Mouse (Mus musculus) forebrain, embryonic 12.5 days (tissue): ENCODE data around the gene Sugct. TPM values are rescaled to one million over a fixed set of nuclear protein-coding genes. Genes with fewer than 3 reads are reported as not detected.

Source experiments
- ATAC-seq: fragments of 200-750 bp; cut with Nextera tagmentation; 2 replicates; pipeline ENCODE4 v1.8.0; 2017; ENCODE audit warnings: moderate TSS enrichment; ENCODE audit not compliant: low FRiP score
- H3K27ac ChIP-seq: fragments of 300-500 bp; sonication (generic); 2 replicates; pipeline ENCODE4 v1.5.1; 2016; ENCODE audit warnings: mild to moderate bottlenecking
- H3K27me3 ChIP-seq: fragments of 300-500 bp; sonication (generic); 2 replicates; pipeline ENCODE4 v1.6.1; 2016; ENCODE audit warnings: mild to moderate bottlenecking
- H3K36me3 ChIP-seq: fragments of 300-500 bp; sonication (generic); replicated peaks from 2 replicates; pipeline ENCODE4 v1.6.1; 2016; ENCODE audit warnings: mild to moderate bottlenecking
- H3K4me1 ChIP-seq: fragments of 300-500 bp; sonication (generic); 2 replicates; pipeline ENCODE4 v1.6.1; 2016
- H3K4me2 ChIP-seq: fragments of 300-500 bp; sonication (generic); 2 replicates; pipeline ENCODE4 v1.6.1; 2016; ENCODE audit warnings: mild to moderate bottlenecking, moderate library complexity
- H3K4me3 ChIP-seq: fragments of 300-500 bp; sonication (generic); replicated peaks from 2 replicates; pipeline ENCODE4 v1.5.1; 2016; ENCODE audit warnings: mild to moderate bottlenecking
- H3K9ac ChIP-seq: fragments of 300-500 bp; sonication (generic); 2 replicates; pipeline ENCODE4 v1.6.1; 2016; ENCODE audit warnings: mild to moderate bottlenecking
- H3K9me3 ChIP-seq: fragments of 300-500 bp; sonication (generic); 2 replicates; pipeline ENCODE4 v1.6.1; 2016
- WGBS: fragments of 180-500 bp; shearing (Covaris S2); methylation state at CpG from one replicate; pipeline ENCODE4 v1.1.7; 2016; 5-methylcytosine and 5-hydroxymethylcytosine counted together
- polyA plus RNA-seq: library from polyadenylated mRNA; unstranded; fragments of >200 nt; fragmentation: Nextera tagmentation; extraction: Ambion mirVana; gene quantifications from 2 replicates; pipeline ENCODE4 v1.2.1, GENCODE M21; 2016

The Sugct gene
- 2.4 and 3.5 TPM in 2 replicates for polyA plus RNA-seq

- H3K36me3 ChIP-seq: no peaks in the 10 kb centered on the region
- peaks cover 4% of the 10 kb centered on the region for H3K4me1 ChIP-seq
- WGBS: under 1% methylated on average over 65 of the region's 66 CpGs
- H3K9ac ChIP-seq: peak within 1 kb of the TSS; percentile 83
- no peaks in the 10 kb centered on the region for H3K9me3 ChIP-seq
- peak within 1 kb of the TSS; percentile 85 for H3K4me3 ChIP-seq
- H3K27ac ChIP-seq: peak within 1 kb of the TSS; percentile 91
- peak; percentile 99 for ATAC-seq
- no peaks in the 10 kb centered on the region for H3K27me3 ChIP-seq
- peak within 1 kb of the TSS; percentile 73 for H3K4me2 ChIP-seq
These were observed at the start of gene Sugct, which contains the start of gene Mplkip for GRCm38 (mm10) chr13:17694911-17695699. Gene Sugct (minus strand): TSS chr13:17695553. Gene Mplkip (plus strand): TSS chr13:17695192.

GRCm38 (mm10) chr13:17728798-17729197, 33.4 kb upstream of the Sugct start:
- no peak overlapping the region for H3K27ac ChIP-seq
- H3K36me3 ChIP-seq: peaks cover 8% of the 10 kb centered on the region
- H3K9me3 ChIP-seq: no peaks in the 10 kb centered on the region
- H3K9ac ChIP-seq: no peak overlapping the region
- H3K4me2 ChIP-seq: no peak overlapping the region
- no peaks in the 10 kb centered on the region for H3K4me1 ChIP-seq
- H3K4me3 ChIP-seq: no peak overlapping the region
- WGBS: 89% methylated on average over 3 of the region's 3 CpGs
- no peaks in the 10 kb centered on the region for H3K27me3 ChIP-seq
- ATAC-seq: no peak

- Histone ChIP-seq H3K36me3 (peaks cover 8% of the 10 kb centered on the region), H3K9ac (no peak overlapping the region), H3K9me3 (no peaks in the 10 kb centered on the region), H3K27me3 (no peaks in the 10 kb centered on the region), H3K4me2 (no peak overlapping the region), H3K27ac (no peak overlapping the region), H3K4me1 (no peaks in the 10 kb centered on the region), H3K4me3 (no peak overlapping the region)
- WGBS: 95% methylated on average over 4 of the region's 4 CpGs
- ATAC-seq: no peak
These were observed 32.6 kb upstream of the Sugct start for GRCm38 (mm10) chr13:17727922-17728321.

GRCm38 (mm10) chr13:17717357-17717756, 22.0 kb upstream of the Sugct start:
- H3K27ac ChIP-seq: no peak overlapping the region
- no peaks in the 10 kb centered on the region for H3K9me3 ChIP-seq
- no peaks in the 10 kb centered on the region for H3K4me1 ChIP-seq
- WGBS: 100% methylated on average over 1 of the region's 1 CpGs
- no peak for ATAC-seq
- no peak overlapping the region for H3K4me3 ChIP-seq
- no peaks in the 10 kb centered on the region for H3K27me3 ChIP-seq
- H3K4me2 ChIP-seq: no peak overlapping the region
- peaks cover 29% of the 10 kb centered on the region for H3K36me3 ChIP-seq
- H3K9ac ChIP-seq: no peak overlapping the region

GRCm38 (mm10) chr13:17708784-17709311, 13.5 kb upstream of the Sugct start:
- no peak overlapping the region for H3K4me3 ChIP-seq
- ATAC-seq: peak; percentile 33; the same call in 1 of the 2 replicates
- H3K9ac ChIP-seq: no peak overlapping the region

DNA sequence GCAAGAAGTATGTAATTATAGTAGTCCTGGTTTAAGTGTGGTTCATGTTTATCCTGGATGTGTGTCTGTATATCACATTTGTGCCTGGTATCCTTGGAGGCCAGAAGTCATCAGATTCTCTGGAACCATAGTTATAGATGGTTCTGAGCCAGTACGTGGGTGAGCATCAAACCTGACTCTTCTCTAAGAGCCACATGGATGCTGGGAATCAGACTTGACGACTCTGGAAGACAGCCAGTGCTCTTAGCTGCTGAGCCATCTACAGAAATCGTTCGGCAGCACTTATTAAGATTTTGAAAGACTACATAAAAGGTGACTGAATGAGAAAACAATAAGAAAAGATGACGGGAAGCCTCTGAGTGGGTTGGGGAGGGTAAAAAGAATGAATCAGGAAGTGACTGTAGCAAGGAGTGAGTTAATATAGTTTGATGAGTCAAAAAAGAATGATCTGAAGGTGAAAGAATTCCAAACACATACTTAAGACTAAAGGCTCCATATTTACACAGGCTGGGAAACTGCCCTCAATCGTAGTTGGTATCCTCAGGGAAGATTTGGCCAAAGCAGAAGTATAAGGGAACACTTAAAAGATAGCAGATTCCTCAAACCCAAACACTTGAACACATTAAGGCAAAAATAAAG, 10.0 kb upstream of the Sugct start:
- H3K4me1 ChIP-seq: no peaks in the 10 kb centered on the region; the same call in 1 of the 2 replicates
- ATAC-seq: no peak
- 87% methylated on average over 6 of the region's 6 CpGs for WGBS
- H3K27ac ChIP-seq: no peak overlapping the region
- H3K9ac ChIP-seq: no peak overlapping the region
- no peaks in the 10 kb centered on the region for H3K27me3 ChIP-seq
- H3K4me3 ChIP-seq: no peak overlapping the region
- 0 out of 2 replicates have a peak, but pooled peaks cover 3% of the 10 kb centered on the region for H3K36me3 ChIP-seq
- H3K4me2 ChIP-seq: no peak overlapping the region
- no peaks in the 10 kb centered on the region for H3K9me3 ChIP-seq

More at GRCm38 (mm10) chr13:17708784-17709311, 13.5 kb upstream of the Sugct start:
- Histone ChIP-seq H3K27ac (no peak overlapping the region), H3K4me2 (no peak overlapping the region), H3K36me3 (no peaks in the 10 kb centered on the region), H3K27me3 (no peaks in the 10 kb centered on the region), H3K4me1 (no peaks in the 10 kb centered on the region; the same call in 1 of the 2 replicates), H3K9me3 (no peaks in the 10 kb centered on the region)
- WGBS: 77% methylated on average over 5 of the region's 5 CpGs

- H3K36me3 ChIP-seq: 0 out of 2 replicates have a peak, but pooled peaks cover 3% of the 10 kb centered on the region
- no peaks in the 10 kb centered on the region for H3K4me1 ChIP-seq
- H3K9me3 ChIP-seq: no peaks in the 10 kb centered on the region
- no peak for ATAC-seq
- no peak overlapping the region for H3K9ac ChIP-seq
- no peaks in the 10 kb centered on the region for H3K27me3 ChIP-seq
- no peak overlapping the region for H3K4me2 ChIP-seq
- no peak overlapping the region for H3K27ac ChIP-seq
- no peak overlapping the region for H3K4me3 ChIP-seq
These were observed 7.0 kb upstream of the Sugct start for GRCm38 (mm10) chr13:17702311-17702710.

GRCm38 (mm10) chr13:17701322-17701721, 6.0 kb upstream of the Sugct start:
- no peaks in the 10 kb centered on the region for H3K9me3 ChIP-seq
- 0 out of 2 replicates have a peak, but pooled peaks cover 3% of the 10 kb centered on the region for H3K36me3 ChIP-seq
- H3K4me3 ChIP-seq: no peak overlapping the region
- no peaks in the 10 kb centered on the region for H3K27me3 ChIP-seq
- H3K9ac ChIP-seq: no peak overlapping the region
- no peaks in the 10 kb centered on the region for H3K4me1 ChIP-seq
- no peak overlapping the region for H3K27ac ChIP-seq
- no peak overlapping the region for H3K4me2 ChIP-seq
- no peak for ATAC-seq

GRCm38 (mm10) chr13:17700090-17700715, 4.8 kb upstream of the Sugct start:
- 88% methylated on average over 3 of the region's 3 CpGs for WGBS

GRCm38 (mm10) chr13:17695898-17696580, 686 bp upstream of the Sugct start:
- Histone ChIP-seq H3K27me3 (no peaks in the 10 kb centered on the region), H3K36me3 (no peaks in the 10 kb centered on the region), H3K4me1 (peaks cover 4% of the 10 kb centered on the region), H3K9ac (peak overlapping the region; percentile 83), H3K4me2 (peak overlapping the region; percentile 73), H3K4me3 (peak overlapping the region; percentile 85), H3K27ac (peak overlapping the region; percentile 91; the same call in 1 of the 2 replicates), H3K9me3 (no peaks in the 10 kb centered on the region)
- no peak for ATAC-seq
- WGBS: 16% methylated on average over 7 of the region's 7 CpGs

More at GRCm38 (mm10) chr13:17700090-17700715, 4.8 kb upstream of the Sugct start:
- Histone ChIP-seq H3K27ac (no peak overlapping the region), H3K27me3 (no peaks in the 10 kb centered on the region), H3K36me3 (0 out of 2 replicates have a peak, but pooled peaks cover 3% of the 10 kb centered on the region), H3K9ac (no peak overlapping the region), H3K4me2 (no peak overlapping the region), H3K9me3 (no peaks in the 10 kb centered on the region), H3K4me3 (no peak overlapping the region), H3K4me1 (peaks cover 4% of the 10 kb centered on the region)
- ATAC-seq: no peak

DNA sequence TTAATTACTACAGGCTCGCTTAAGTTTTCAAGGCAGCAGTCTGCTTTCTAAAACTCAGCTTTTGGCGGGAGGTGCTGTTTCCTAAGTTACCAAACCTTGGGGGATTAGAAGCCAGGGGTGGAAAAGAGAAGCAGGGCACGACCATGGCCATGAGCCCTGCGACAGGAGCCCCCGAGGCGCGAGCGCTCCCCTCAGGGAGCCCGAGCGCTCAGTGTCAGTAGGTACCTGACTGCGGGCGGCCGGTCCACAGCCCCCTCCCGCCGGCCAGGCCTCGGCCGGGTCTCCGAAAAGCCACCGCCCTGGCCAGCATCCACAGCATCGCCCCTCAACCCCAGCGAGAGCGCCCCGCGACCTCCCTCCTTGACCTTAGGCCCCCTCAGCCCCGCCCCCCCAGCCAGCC, 939 bp downstream of the Sugct start:
- Histone ChIP-seq H3K4me2 (peak overlapping the region; percentile 56), H3K27ac (0 out of 2 replicates have a peak overlapping the region, but pooled peaks have one; percentile 59), H3K9ac (peak overlapping the region; percentile 66), H3K36me3 (no peaks in the 10 kb centered on the region), H3K9me3 (no peaks in the 10 kb centered on the region), H3K4me3 (peak overlapping the region; percentile 85), H3K4me1 (peaks cover 4% of the 10 kb centered on the region), H3K27me3 (no peaks in the 10 kb centered on the region)
- 0% methylated on average over 21 of the region's 25 CpGs for WGBS
- peak; percentile 87 for ATAC-seq
